Mouse (Mus musculus) kidney, postnatal 25 days (tissue): ENCODE data around the gene Pde1b.

ENCODE experiments used
- DNase-seq, 2 experiments: peaks; one replicate each; pipeline ENCODE4 v3.0.0; 2021; ENCODE audit warnings: mixed read lengths in 2 of 2

The Pde1b gene

DNA sequence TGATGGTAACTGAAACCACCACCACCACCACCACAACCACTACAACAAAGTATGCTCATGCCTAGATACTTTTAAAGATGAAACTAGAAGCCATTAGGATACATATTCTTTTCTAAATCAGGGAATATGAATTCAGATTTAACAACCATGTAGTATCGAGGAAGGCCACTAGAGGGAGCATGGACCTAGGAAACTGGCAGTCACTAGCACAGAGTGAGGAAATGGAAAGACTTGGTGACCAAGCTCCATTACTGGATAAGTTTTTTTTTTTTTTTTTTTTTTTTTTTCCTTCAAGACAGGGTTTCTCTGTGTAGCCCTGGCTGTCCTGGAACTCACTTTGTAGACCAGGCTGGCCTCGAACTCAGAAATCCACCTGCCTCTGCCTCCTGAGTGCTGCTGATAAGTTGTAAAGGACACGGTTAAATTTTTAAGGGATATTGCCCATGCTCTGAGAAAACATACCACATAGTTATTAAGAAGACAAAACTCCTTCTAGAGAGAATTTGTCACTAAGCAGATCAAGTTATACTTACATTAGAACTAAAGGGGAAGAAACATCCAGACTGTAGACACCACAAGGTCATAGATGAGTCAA, 49.4 kb downstream of the Pde1b start:
- peak in 1 of 2 experiments; percentile 72 for DNase-seq

DNA sequence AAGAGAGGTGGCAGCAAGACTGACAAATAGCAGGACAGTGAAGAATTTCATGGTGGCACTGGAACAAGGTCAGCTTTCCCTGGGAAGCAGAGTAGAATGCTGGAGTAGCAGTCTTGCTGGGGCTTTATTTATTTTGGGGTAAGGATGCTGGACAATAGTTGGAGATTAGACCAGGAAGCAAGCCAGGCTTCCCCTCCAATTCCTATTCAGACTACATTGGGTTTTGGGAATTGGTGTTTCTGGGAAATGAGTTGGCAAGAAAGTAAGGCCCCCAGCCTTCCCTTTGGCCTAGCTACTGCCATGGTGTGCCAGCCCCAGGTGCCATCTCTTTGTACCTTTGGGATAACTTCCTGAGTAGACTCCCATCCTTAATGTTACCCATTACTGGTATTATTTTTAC, 62.1 kb downstream of the Pde1b start, which contains the start of gene Glycam1:
TSS of gene Glycam1 (minus strand) at position 101 of the 400 bp plus-strand sequence.
- no peak for DNase-seq
